Mouse (Mus musculus) liver, embryonic 14.5 days (tissue): ENCODE data around the gene Nr1h4.

Experiments used
- CTCF ChIP-seq: IDR thresholded peaks from 2 replicates; pipeline ENCODE4 v1.5.1; 2016; ENCODE audit warnings: antibody characterized with exemption, low read depth, control low read depth
- EP300 ChIP-seq: IDR thresholded peaks from 2 replicates; pipeline ENCODE4 v1.6.1; 2016; ENCODE audit warnings: antibody characterized with exemption, low read depth

GRCm38 (mm10) chr10:89453794-89454193 is 79.6 kb downstream of the Nr1h4 start:
- no peak for TF ChIP-seq CTCF
- no peak for TF ChIP-seq EP300
